Mouse (Mus musculus): ENCODE data around the gene Phtf1. TPM values are rescaled to one million over a fixed set of nuclear protein-coding genes. Genes with fewer than 3 reads are reported as not detected.

The Phtf1 gene
- 27.4 and 30.7 TPM in 2 replicates for polyA plus RNA-seq (2012; rRNA removed)

DNA sequence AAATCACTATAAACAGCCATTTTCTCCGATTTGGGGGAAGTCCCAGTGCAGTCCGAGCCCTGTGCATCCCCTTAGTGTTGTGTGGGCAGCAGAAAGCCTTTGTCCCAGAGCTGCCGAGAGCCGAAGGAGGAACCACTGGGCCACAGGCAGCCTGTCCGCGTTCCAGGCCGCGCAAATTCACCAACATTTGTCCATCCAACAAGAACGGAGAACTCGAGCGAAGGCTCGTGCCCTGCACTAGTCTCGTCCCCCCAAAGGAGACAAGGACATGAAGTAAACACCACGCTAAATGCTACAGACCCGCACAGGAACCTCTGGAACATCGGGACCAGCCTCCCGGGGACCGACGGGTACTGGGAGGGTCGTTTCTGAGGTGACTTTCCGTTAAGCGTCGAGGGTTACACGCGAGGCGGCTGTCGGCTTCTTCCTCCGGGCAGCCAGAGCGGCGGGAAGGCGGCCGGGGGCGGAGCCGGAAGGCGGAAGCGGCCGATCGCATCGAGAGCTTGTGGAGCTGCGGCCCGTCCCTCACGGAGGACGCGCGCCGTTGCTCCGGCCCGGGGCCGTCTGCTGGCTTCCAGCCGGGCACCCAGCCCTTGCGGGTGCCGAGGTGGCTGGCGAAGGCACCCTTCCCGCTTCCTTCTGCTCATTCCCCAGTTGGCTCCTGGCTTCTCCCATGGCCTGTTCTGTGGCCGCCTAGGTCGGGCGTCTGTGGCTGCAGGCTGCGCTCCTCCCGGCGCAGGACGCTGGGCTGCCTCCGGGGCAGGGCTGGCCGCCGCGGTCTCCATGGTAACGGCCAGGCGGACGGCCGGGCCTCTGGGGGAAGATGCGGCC is at the start of gene Phtf1:
Phtf1 (plus strand) TSS at position 250 of the 831 bp plus-strand sequence.

Other genes with a start within 250 kb of the Phtf1 start
- 6.5 and 12.7 TPM in 2 replicates for gene Olfml3, start 230.1 kb upstream of the Phtf1 start, polyA plus RNA-seq (2012; rRNA removed)
- gene Gm10964, start 228.7 kb upstream of the Phtf1 start, polyA plus RNA-seq (2012; rRNA removed): not detected in 2 replicates
- 31.4 and 32.7 TPM in 2 replicates for gene Hipk1, start 176.5 kb upstream of the Phtf1 start, polyA plus RNA-seq (2012; rRNA removed)
- gene Dclre1b, start 158.7 kb upstream of the Phtf1 start, polyA plus RNA-seq (2012; rRNA removed): 10.8 and 11.3 TPM in 2 replicates
- 26.0 and 26.8 TPM in 2 replicates for gene Ap4b1, start 158.6 kb upstream of the Phtf1 start, polyA plus RNA-seq (2012; rRNA removed)
- 0.20 and 0.38 TPM in 2 replicates for gene Gm43064, start 158.5 kb upstream of the Phtf1 start, polyA plus RNA-seq (2012; rRNA removed)
- 1.4 and 2.1 TPM in 2 replicates for gene Bcl2l15, start 135.5 kb upstream of the Phtf1 start, polyA plus RNA-seq (2012; rRNA removed)
- gene Ptpn22, start 108.3 kb upstream of the Phtf1 start, polyA plus RNA-seq (2012; rRNA removed): 0.50 and 0.76 TPM in 2 replicates
- gene Rsbn1, start 54.0 kb upstream of the Phtf1 start, polyA plus RNA-seq (2012; rRNA removed): 15.9 and 18.6 TPM in 2 replicates

Data from central nervous system, embryonic 14 days (tissue).